Mouse (Mus musculus) heart, embryonic 13.5 days (tissue): ENCODE measurements around the gene Hsd17b6. TPM values are rescaled to one million over a fixed set of nuclear protein-coding genes. Genes with fewer than 3 reads are reported as not detected.

Experiments used
- ATAC-seq: fragments of 200-750 bp; cut with Nextera tagmentation; 2 replicates; pipeline ENCODE4 v1.8.0; 2017; ENCODE audit warnings: moderate TSS enrichment; ENCODE audit not compliant: insufficient number of reproducible peaks, low FRiP score, low TSS enrichment; ENCODE audit errors: extremely low read depth
- H3K27ac ChIP-seq: fragments of 300-500 bp; sonication (generic); replicated peaks from 2 replicates; pipeline ENCODE4 v1.5.1; 2015; ENCODE audit warnings: moderate library complexity, mild to moderate bottlenecking, inconsistent platforms
- H3K27me3 ChIP-seq: fragments of 300-500 bp; sonication (generic); replicated peaks from 2 replicates; pipeline ENCODE4 v1.6.1; 2015; ENCODE audit warnings: mild to moderate bottlenecking, inconsistent platforms
- H3K36me3 ChIP-seq: fragments of 300-500 bp; sonication (generic); 2 replicates; pipeline ENCODE4 v1.6.1; 2015; ENCODE audit warnings: mild to moderate bottlenecking, inconsistent platforms
- H3K4me1 ChIP-seq: fragments of 300-500 bp; sonication (generic); 2 replicates; pipeline ENCODE4 v1.6.1; 2015; ENCODE audit warnings: inconsistent platforms
- H3K4me2 ChIP-seq: fragments of 300-500 bp; sonication (generic); 2 replicates; pipeline ENCODE4 v1.6.1; 2015; ENCODE audit warnings: inconsistent platforms, mild to moderate bottlenecking, moderate library complexity
- H3K4me3 ChIP-seq: fragments of 300-500 bp; sonication (generic); 2 replicates; pipeline ENCODE4 v1.5.1; 2015; ENCODE audit warnings: moderate library complexity, mild to moderate bottlenecking, inconsistent platforms
- H3K9ac ChIP-seq: fragments of 300-500 bp; sonication (generic); 2 replicates; pipeline ENCODE4 v1.6.1; 2015; ENCODE audit warnings: inconsistent platforms, mild to moderate bottlenecking, moderate library complexity
- H3K9me3 ChIP-seq: fragments of 300-500 bp; sonication (generic); 2 replicates; pipeline ENCODE4 v1.6.1; 2016; ENCODE audit warnings: inconsistent platforms
- WGBS: fragments of 180-500 bp; shearing (Covaris S2); methylation state at CpG from one replicate; pipeline ENCODE4 v1.1.7; 2015; ENCODE audit warnings: mixed read lengths; 5-methylcytosine and 5-hydroxymethylcytosine counted together
- polyA plus RNA-seq: library from polyadenylated mRNA; unstranded; fragments of >200 nt; fragmentation: Nextera tagmentation; extraction: Ambion mirVana; gene quantifications from 2 replicates; pipeline ENCODE4 v1.2.1, GENCODE M21; 2015

Gene Hsd17b6
- polyA plus RNA-seq, 1 experiment from 2014 or later, result not detected

- WGBS, result 74% methylated on average over 10 of the region's 10 CpGs
These were observed 2.5 kb downstream of the Hsd17b6 start for GRCm38 (mm10) chr10:128004918-128005317.

GRCm38 (mm10) chr10:128003281-128003801 lies 4.1 kb downstream of the Hsd17b6 start:
- Histone ChIP-seq H3K36me3 (no peaks in the 10 kb centered on the region), H3K9ac (no peak overlapping the region), H3K9me3 (no peaks in the 10 kb centered on the region), H3K4me2 (no peak overlapping the region), H3K4me3 (no peak overlapping the region), H3K27me3 (no peaks in the 10 kb centered on the region), H3K4me1 (no peaks in the 10 kb centered on the region), H3K27ac (no peak overlapping the region)
- 65% methylated on average over 3 of the region's 3 CpGs for WGBS
- ATAC-seq, result no peak

More at GRCm38 (mm10) chr10:128004918-128005317, 2.5 kb downstream of the Hsd17b6 start:
- H3K4me2 ChIP-seq, result no peak overlapping the region
- H3K9me3 ChIP-seq, result no peaks in the 10 kb centered on the region
- no peaks in the 10 kb centered on the region for H3K36me3 ChIP-seq
- no peaks in the 10 kb centered on the region for H3K4me1 ChIP-seq
- no peaks in the 10 kb centered on the region for H3K27me3 ChIP-seq
- H3K9ac ChIP-seq, result no peak overlapping the region
- no peak overlapping the region for H3K4me3 ChIP-seq
- ATAC-seq, result no peak
- no peak overlapping the region for H3K27ac ChIP-seq

- Histone ChIP-seq H3K9me3 (no peaks in the 10 kb centered on the region), H3K36me3 (no peaks in the 10 kb centered on the region), H3K4me1 (no peaks in the 10 kb centered on the region), H3K4me2 (no peak overlapping the region), H3K27me3 (no peaks in the 10 kb centered on the region), H3K9ac (no peak overlapping the region), H3K4me3 (no peak overlapping the region), H3K27ac (no peak overlapping the region)
- WGBS, result 97% methylated on average over 1 of the region's 1 CpGs
- no peak for ATAC-seq
These were observed 9.2 kb downstream of the Hsd17b6 start for GRCm38 (mm10) chr10:127998260-127998659.

- no peaks in the 10 kb centered on the region for H3K27me3 ChIP-seq
- ATAC-seq, result no peak
These were observed 10.7 kb downstream of the Hsd17b6 start for GRCm38 (mm10) chr10:127996690-127997089.

GRCm38 (mm10) chr10:127985601-127986000 lies 21.8 kb downstream of the Hsd17b6 start:
- Histone ChIP-seq H3K9me3 (no peaks in the 10 kb centered on the region), H3K4me3 (no peak overlapping the region), H3K4me2 (no peak overlapping the region), H3K27ac (no peak overlapping the region), H3K36me3 (no peaks in the 10 kb centered on the region), H3K4me1 (no peaks in the 10 kb centered on the region), H3K27me3 (no peaks in the 10 kb centered on the region; the same call in 1 of the 2 replicates), H3K9ac (no peak overlapping the region)
- 73% methylated on average over 8 of the region's 8 CpGs for WGBS
- ATAC-seq, result no peak

More at GRCm38 (mm10) chr10:127996690-127997089, 10.7 kb downstream of the Hsd17b6 start:
- H3K27ac ChIP-seq, result no peak overlapping the region
- 74% methylated on average over 3 of the region's 3 CpGs for WGBS
- H3K36me3 ChIP-seq, result no peaks in the 10 kb centered on the region
- H3K9me3 ChIP-seq, result no peaks in the 10 kb centered on the region
- H3K9ac ChIP-seq, result no peak overlapping the region
- H3K4me1 ChIP-seq, result no peaks in the 10 kb centered on the region
- no peak overlapping the region for H3K4me3 ChIP-seq
- H3K4me2 ChIP-seq, result no peak overlapping the region

- WGBS, result 69% methylated on average over 5 of the region's 5 CpGs
- no peak for ATAC-seq
- no peaks in the 10 kb centered on the region for H3K4me1 ChIP-seq
These were observed 22.8 kb downstream of the Hsd17b6 start for GRCm38 (mm10) chr10:127984650-127985049.

GRCm38 (mm10) chr10:127975503-127975902 lies 31.9 kb downstream of the Hsd17b6 start:
- WGBS, result 29% methylated on average over 1 of the region's 1 CpGs
- no peak overlapping the region for H3K4me3 ChIP-seq
- no peak overlapping the region for H3K27ac ChIP-seq
- no peak overlapping the region for H3K4me2 ChIP-seq
- no peaks in the 10 kb centered on the region for H3K4me1 ChIP-seq
- no peak for ATAC-seq
- H3K9ac ChIP-seq, result no peak overlapping the region
- H3K27me3 ChIP-seq, result no peaks in the 10 kb centered on the region
- H3K36me3 ChIP-seq, result no peaks in the 10 kb centered on the region
- H3K9me3 ChIP-seq, result no peaks in the 10 kb centered on the region

More at GRCm38 (mm10) chr10:127984650-127985049, 22.8 kb downstream of the Hsd17b6 start:
- no peaks in the 10 kb centered on the region for H3K9me3 ChIP-seq
- H3K9ac ChIP-seq, result no peak overlapping the region
- H3K4me2 ChIP-seq, result no peak overlapping the region
- H3K27me3 ChIP-seq, result no peaks in the 10 kb centered on the region; the same call in 1 of the 2 replicates
- H3K4me3 ChIP-seq, result no peak overlapping the region
- no peaks in the 10 kb centered on the region for H3K36me3 ChIP-seq
- no peak overlapping the region for H3K27ac ChIP-seq

- H3K27ac ChIP-seq, result no peak overlapping the region
- no peaks in the 10 kb centered on the region for H3K36me3 ChIP-seq
- no peaks in the 10 kb centered on the region for H3K4me1 ChIP-seq
- WGBS, result 70% methylated on average over 3 of the region's 3 CpGs
- H3K4me2 ChIP-seq, result no peak overlapping the region
- H3K27me3 ChIP-seq, result no peaks in the 10 kb centered on the region
- H3K4me3 ChIP-seq, result no peak overlapping the region
- no peak overlapping the region for H3K9ac ChIP-seq
- H3K9me3 ChIP-seq, result no peaks in the 10 kb centered on the region
- no peak for ATAC-seq
These were observed 33.3 kb downstream of the Hsd17b6 start for GRCm38 (mm10) chr10:127974062-127974461.

GRCm38 (mm10) chr10:127971135-127971534 lies 36.3 kb downstream of the Hsd17b6 start:
- 58% methylated on average over 3 of the region's 3 CpGs for WGBS
- Histone ChIP-seq H3K4me2 (no peak overlapping the region), H3K27me3 (no peaks in the 10 kb centered on the region), H3K36me3 (no peaks in the 10 kb centered on the region), H3K9me3 (no peaks in the 10 kb centered on the region), H3K4me3 (no peak overlapping the region), H3K4me1 (no peaks in the 10 kb centered on the region), H3K9ac (no peak overlapping the region), H3K27ac (no peak overlapping the region)
- no peak for ATAC-seq

- ATAC-seq, result no peak
- 45% methylated on average over 3 of the region's 3 CpGs for WGBS
These were observed 37.0 kb downstream of the Hsd17b6 start for GRCm38 (mm10) chr10:127970359-127970831.

GRCm38 (mm10) chr10:127969820-127970219 lies 37.6 kb downstream of the Hsd17b6 start:
- no peak overlapping the region for H3K9ac ChIP-seq
- H3K9me3 ChIP-seq, result no peaks in the 10 kb centered on the region
- 45% methylated on average over 4 of the region's 4 CpGs for WGBS
- no peak overlapping the region for H3K4me3 ChIP-seq
- H3K4me2 ChIP-seq, result no peak overlapping the region
- ATAC-seq, result no peak
- H3K4me1 ChIP-seq, result 0 out of 2 replicates have a peak, but pooled peaks cover 2% of the 10 kb centered on the region
- no peaks in the 10 kb centered on the region for H3K27me3 ChIP-seq
- no peaks in the 10 kb centered on the region for H3K36me3 ChIP-seq
- no peak overlapping the region for H3K27ac ChIP-seq

More at GRCm38 (mm10) chr10:127970359-127970831, 37.0 kb downstream of the Hsd17b6 start:
- Histone ChIP-seq H3K9me3 (no peaks in the 10 kb centered on the region), H3K27ac (no peak overlapping the region), H3K4me3 (no peak overlapping the region), H3K4me2 (no peak overlapping the region), H3K9ac (no peak overlapping the region), H3K4me1 (no peaks in the 10 kb centered on the region), H3K27me3 (no peaks in the 10 kb centered on the region), H3K36me3 (no peaks in the 10 kb centered on the region)

- WGBS, result 82% methylated on average over 6 of the region's 6 CpGs
- no peak for ATAC-seq
- Histone ChIP-seq H3K9me3 (no peaks in the 10 kb centered on the region), H3K4me1 (0 out of 2 replicates have a peak, but pooled peaks cover 5% of the 10 kb centered on the region), H3K9ac (no peak overlapping the region), H3K4me2 (no peak overlapping the region), H3K36me3 (no peaks in the 10 kb centered on the region), H3K27ac (no peak overlapping the region), H3K4me3 (no peak overlapping the region), H3K27me3 (no peaks in the 10 kb centered on the region)
These were observed 40.9 kb downstream of the Hsd17b6 start for GRCm38 (mm10) chr10:127966506-127966905.
